Mouse (Mus musculus): Measurements from ENCODE around the gene Gm3404. TPM values are rescaled to one million over a fixed set of nuclear protein-coding genes. Genes with fewer than 3 reads are reported as not detected.

Gm3404 gene
- not detected for polyA plus RNA-seq (2014; fragmentation: Illumina TruSeq; extraction: RNeasy Lipid Tissue Mini Kit (QIAGEN cat#74804); ENCODE audit: low read depth, low replicate concordance)

GRCm38 (mm10) chr5:146525501-146525900 lies at the start of gene Gm3404:
Gene Gm3404, plus strand, starts transcription at chr5:146525801.

GRCm38 (mm10) chr5:146481665-146482064 lies 43.9 kb upstream of the Gm3404 start, which contains the start of gene Gm6408:
Gene Gm6408, plus strand, starts transcription at chr5:146481965.

GRCm38 (mm10) chr5:146491063-146491462 lies 34.5 kb upstream of the Gm3404 start, which contains the start of gene Gm6370:
Gene Gm6370, plus strand, starts transcription at chr5:146491363.

GRCm38 (mm10) chr5:146502099-146502498 lies 23.5 kb upstream of the Gm3404 start, which contains the start of gene 4930449I24Rik:
Gene 4930449I24Rik, plus strand, starts transcription at chr5:146502399.

GRCm38 (mm10) chr5:146513823-146514222 lies 11.8 kb upstream of the Gm3404 start, which contains the start of gene Gm3402:
Gene Gm3402, plus strand, starts transcription at chr5:146514123.

GRCm38 (mm10) chr5:146537347-146537746 lies 11.7 kb downstream of the Gm3404 start, which contains the start of gene Gm3409:
Gene Gm3409, plus strand, starts transcription at chr5:146537647.

GRCm38 (mm10) chr5:146555836-146556235 lies 30.2 kb downstream of the Gm3404 start, which contains the start of gene Gm3415:
Gene Gm3415, plus strand, starts transcription at chr5:146556136.

Other genes starting within 250 kb of the Gm3404 start
- 0.52 TPM for gene Wasf3, start 140.8 kb upstream of the Gm3404 start, polyA plus RNA-seq (2014; fragmentation: Illumina TruSeq; extraction: RNeasy Lipid Tissue Mini Kit (QIAGEN cat#74804); ENCODE audit: low read depth, low replicate concordance)
- not detected for gene Gm6408, start 43.8 kb upstream of the Gm3404 start, polyA plus RNA-seq (2014; fragmentation: Illumina TruSeq; extraction: RNeasy Lipid Tissue Mini Kit (QIAGEN cat#74804); ENCODE audit: low read depth, low replicate concordance)
- gene Gm6370, start 34.4 kb upstream of the Gm3404 start, polyA plus RNA-seq (2014; fragmentation: Illumina TruSeq; extraction: RNeasy Lipid Tissue Mini Kit (QIAGEN cat#74804); ENCODE audit: low read depth, low replicate concordance) = not detected
- not detected for gene 4930449I24Rik, start 23.4 kb upstream of the Gm3404 start, polyA plus RNA-seq (2014; fragmentation: Illumina TruSeq; extraction: RNeasy Lipid Tissue Mini Kit (QIAGEN cat#74804); ENCODE audit: low read depth, low replicate concordance)
- not detected for gene Gm3402, start 11.7 kb upstream of the Gm3404 start, polyA plus RNA-seq (2014; fragmentation: Illumina TruSeq; extraction: RNeasy Lipid Tissue Mini Kit (QIAGEN cat#74804); ENCODE audit: low read depth, low replicate concordance)
- gene Gm3409, start 11.8 kb downstream of the Gm3404 start, polyA plus RNA-seq (2014; fragmentation: Illumina TruSeq; extraction: RNeasy Lipid Tissue Mini Kit (QIAGEN cat#74804); ENCODE audit: low read depth, low replicate concordance) = not detected
- not detected for gene Gm3415, start 30.3 kb downstream of the Gm3404 start, polyA plus RNA-seq (2014; fragmentation: Illumina TruSeq; extraction: RNeasy Lipid Tissue Mini Kit (QIAGEN cat#74804); ENCODE audit: low read depth, low replicate concordance)
- not detected for gene Gpr12, start 59.4 kb downstream of the Gm3404 start, polyA plus RNA-seq (2014; fragmentation: Illumina TruSeq; extraction: RNeasy Lipid Tissue Mini Kit (QIAGEN cat#74804); ENCODE audit: low read depth, low replicate concordance)

Measured in heart, adult 10 weeks (tissue).